Mouse (Mus musculus): ENCODE measurements around the gene Tmcc1.
"Not testable (repeated sequence)": the region's sequence is repeated elsewhere in the genome, so short reads cannot be mapped to it uniquely, and the experiment has no call there.

Gene Tmcc1

GRCm38 (mm10) chr6:116193394-116194393 lies at the start of gene Tmcc1:
Gene Tmcc1, minus strand, starts transcription at chr6:116193486.
- DNase-seq, result peak; percentile 99

GRCm38 (mm10) chr6:116240371-116240770 lies 47.1 kb upstream of the Tmcc1 start:
- no peak for DNase-seq

- no peak for DNase-seq
Measured at GRCm38 (mm10) chr6:116238083-116238482, 44.8 kb upstream of the Tmcc1 start.

GRCm38 (mm10) chr6:116235336-116235735 lies 42.0 kb upstream of the Tmcc1 start:
- no peak for DNase-seq

GRCm38 (mm10) chr6:116234821-116235220 lies 41.5 kb upstream of the Tmcc1 start:
- DNase-seq, result not testable (repeated sequence)

DNA sequence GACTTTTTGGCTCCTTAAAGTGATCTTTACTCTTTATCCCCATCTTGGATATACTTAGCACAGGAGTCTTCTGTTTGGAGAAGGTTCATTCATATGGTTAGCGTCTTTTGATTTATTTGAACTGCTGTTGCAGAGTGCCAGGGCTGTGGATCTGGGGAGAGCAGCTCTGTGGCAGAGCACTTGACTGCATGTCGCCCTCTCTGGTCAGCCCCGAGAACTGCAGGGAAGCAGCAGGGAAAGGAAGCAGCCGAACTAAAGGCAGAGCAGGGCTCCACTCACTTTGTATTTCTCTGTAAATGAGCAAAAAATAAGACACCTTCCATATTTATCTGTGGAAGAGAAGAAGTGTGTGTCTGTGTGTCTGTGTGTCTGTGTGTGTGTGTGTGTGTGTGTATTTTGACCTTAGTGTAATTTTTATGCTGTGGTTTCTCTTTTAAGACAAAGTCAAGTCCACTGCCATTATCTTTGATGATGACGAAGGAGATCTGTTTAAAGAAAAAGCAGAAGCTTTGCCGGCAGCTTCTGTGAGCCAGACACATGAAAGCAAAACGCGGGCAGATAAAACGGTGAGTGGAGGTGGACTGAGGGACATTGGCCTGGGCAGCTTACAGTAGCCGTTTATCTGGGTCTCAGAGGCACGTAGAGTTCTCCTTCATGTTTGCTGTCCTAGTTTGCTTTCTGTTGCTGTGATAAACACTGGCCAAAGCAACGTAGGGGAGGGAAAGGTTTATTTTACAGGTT lies 35.7 kb upstream of the Tmcc1 start:
- DNase-seq, result peak; percentile 77

GRCm38 (mm10) chr6:116227767-116228166 lies 34.5 kb upstream of the Tmcc1 start:
- DNase-seq, result peak; percentile 11

DNA sequence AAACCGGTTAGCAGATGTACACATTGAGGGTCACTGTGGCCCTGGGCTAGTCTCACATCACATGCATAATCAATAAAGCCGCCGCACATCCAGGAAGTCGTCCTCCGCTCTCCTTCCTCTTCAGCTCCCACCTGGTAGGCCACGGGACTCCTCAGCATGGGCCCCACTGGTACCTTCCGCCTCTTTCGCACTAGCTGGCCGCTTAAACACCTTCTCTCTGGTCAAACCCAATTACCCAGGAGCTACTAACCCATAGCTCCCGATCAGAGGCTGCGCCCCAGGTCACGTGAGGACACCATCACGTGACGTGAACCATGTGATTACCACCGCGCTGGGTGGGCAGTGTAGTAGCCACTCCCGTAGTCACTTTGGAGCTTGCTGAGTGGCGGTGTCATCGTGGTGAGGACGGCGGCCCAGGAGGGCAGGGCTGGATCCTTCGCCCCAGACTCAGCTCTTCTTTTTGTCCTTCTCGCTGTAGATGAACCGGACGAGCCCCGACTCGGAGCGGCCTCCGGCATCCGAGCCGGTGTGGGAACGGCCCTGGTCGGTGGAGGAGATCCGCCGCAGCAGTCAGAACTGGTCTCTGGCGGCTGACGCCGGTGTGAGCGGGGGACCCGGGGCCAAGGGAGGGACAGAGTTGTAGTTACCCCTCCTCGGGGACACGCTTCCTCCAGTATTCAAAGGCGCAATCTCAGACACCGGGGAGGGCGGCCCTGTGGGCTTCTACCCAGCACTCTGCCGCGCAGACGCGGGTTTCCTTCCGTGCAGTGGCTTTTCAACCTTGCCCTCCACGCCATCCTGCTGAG lies 14.6 kb upstream of the Tmcc1 start, which contains the start of gene Washc2:
TSS of gene Washc2 (plus strand) at position 310 of the 806 bp plus-strand sequence.
- DNase-seq, result peak; percentile 95

DNA sequence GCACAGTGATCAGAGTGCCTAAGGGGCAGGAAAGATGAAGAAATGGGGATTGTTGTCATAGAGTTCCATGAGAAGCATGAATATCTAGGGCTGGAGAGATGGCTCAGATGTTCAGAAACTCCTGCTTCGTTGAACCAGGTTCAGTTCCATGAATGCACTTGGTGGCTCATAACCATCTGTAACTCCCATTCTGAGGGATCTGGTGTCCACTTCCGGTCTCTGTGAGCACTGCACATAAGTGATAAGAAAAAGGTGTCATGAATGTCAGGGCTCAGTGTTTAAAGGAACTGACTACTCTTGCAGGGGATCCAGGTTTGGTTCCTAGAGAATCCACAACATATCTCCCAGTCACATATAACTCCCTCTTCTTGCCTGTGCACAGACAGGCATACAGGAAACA lies 6.4 kb upstream of the Tmcc1 start:
- DNase-seq, result no peak

- peak; percentile 20 for DNase-seq
Measured at GRCm38 (mm10) chr6:116198173-116198572, 4.9 kb upstream of the Tmcc1 start.

GRCm38 (mm10) chr6:116195811-116196210 lies 2.5 kb upstream of the Tmcc1 start:
- DNase-seq, result no peak

GRCm38 (mm10) chr6:116192809-116193311 lies 426 bp downstream of the Tmcc1 start:
- DNase-seq, result no peak

DNA sequence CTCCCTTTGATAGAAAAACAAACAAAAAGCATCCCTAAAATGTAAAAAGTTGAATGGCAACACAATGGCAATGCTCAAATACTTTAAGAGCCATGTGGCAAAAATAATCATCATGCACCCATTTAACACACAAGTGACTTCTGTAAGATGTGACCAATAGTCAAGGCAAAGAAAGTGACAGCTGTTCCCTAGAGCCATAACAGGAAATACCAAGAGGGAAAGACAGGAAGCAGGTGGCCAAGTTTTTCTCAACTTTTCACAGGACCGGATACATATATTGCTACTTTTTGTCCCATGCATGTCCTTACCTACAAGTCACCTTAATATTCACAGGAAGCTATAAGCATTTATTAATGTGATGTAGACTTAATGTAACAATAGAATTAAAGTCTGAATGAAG lies 3.9 kb downstream of the Tmcc1 start:
- DNase-seq, result no peak

- no peak for DNase-seq
Measured at GRCm38 (mm10) chr6:116186485-116186884, 6.8 kb downstream of the Tmcc1 start.

DNA sequence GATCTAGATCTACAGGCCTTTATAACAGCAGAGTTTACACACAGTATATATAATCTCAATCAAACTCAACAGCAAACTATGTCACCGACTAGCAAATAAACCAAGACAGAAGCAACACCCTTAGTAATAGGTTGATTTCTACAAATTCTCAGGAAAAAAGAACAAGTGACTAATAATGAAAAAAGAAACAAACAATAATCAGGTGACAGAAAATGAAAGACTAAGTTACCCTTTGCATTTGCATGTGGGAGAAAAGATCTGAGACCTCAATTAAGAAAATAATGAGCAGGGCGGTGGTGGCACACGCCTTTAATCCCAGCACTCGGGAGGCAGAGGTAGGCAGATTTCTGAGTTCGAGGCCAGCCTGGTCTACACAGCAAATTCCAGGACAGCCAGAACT lies 9.8 kb downstream of the Tmcc1 start:
- no peak for DNase-seq

DNA sequence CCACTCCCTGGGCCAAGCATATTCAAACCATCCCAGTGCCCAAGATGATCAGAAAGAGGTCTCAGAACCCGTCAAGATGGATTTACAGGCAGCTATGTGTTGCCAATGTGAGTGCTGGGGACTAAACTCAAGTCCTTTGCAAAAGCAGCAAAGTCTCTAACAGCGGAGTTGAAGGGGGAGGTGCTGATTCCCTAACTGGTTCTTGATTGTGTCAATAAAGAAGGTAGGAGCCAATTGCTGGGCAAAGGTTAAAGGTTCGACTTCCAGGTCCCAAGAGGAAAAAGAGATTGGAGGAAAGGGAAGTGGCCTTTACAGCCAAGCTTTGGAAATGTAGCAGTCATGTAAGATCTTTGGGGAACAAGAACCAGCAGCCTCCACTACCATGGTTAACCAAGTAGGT lies 12.6 kb downstream of the Tmcc1 start:
- DNase-seq, result no peak

GRCm38 (mm10) chr6:116178376-116178775 lies 14.9 kb downstream of the Tmcc1 start:
- no peak for DNase-seq

DNA sequence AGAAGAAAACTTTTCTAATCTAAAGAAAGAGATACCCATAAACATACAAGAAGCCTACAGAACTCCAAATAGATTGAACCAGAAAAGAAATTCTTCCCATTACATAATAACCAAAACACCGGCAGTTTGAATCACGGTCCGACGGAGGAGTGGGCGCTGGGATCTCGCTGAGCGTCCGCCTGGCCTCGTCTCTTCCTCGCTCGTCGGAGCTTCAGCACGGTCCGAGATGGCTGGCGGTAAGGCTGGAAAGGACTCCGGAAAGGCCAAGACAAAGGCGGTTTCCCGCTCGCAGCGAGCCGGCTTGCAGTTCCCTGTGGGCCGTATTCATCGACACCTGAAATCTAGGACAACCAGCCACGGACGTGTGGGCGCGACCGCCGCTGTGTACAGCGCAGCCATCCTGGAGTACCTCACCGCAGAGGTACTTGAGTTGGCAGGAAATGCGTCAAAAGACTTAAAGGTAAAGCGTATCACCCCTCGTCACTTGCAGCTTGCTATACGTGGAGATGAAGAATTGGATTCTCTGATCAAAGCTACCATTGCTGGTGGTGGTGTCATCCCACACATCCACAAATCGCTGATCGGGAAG lies 19.7 kb downstream of the Tmcc1 start:
- not testable (repeated sequence) for DNase-seq

GRCm38 (mm10) chr6:116166383-116166782 lies 26.9 kb downstream of the Tmcc1 start:
- DNase-seq, result no peak

GRCm38 (mm10) chr6:116154854-116155624 lies 38.2 kb downstream of the Tmcc1 start:
- DNase-seq, result no peak

DNA sequence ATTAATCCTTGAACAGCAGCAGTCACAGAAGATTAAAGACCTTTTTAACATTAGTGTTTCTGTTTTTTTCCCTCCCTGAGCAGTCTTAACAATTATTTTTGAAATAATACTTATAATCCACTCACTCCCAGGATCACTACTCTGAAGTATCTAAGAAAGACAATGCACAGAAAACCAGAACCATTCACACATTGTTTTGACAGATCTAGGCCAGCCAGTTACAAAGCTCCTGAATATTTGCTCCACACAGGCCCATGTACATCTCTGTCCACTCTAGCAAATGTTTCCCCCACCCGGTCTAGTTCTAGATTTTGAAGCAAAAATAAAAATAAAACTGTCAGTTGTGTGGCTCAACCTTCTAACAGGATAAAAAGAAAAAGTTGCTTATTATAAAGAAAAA lies 45.9 kb downstream of the Tmcc1 start:
- DNase-seq, result no peak

All from lung, postnatal 14 days (tissue).